Mouse (Mus musculus): Measurements from ENCODE around the gene Ntn1.
A peak's percentile ranks its signal among the peaks of the same experiment; 100 is the strongest.

- TF ChIP-seq POLR2A (IDR thresholded peaks at IDR 0.05; ENCODE audit: low read depth, low read length) (no peak), CTCF (conservative IDR thresholded peaks at IDR 0.05; ENCODE audit: insufficient read depth, insufficient read length, low read depth, low read length) (peak; percentile 43; the same call in 1 of the 2 replicates)
Observed at GRCm38 (mm10) chr11:68404185-68404584, 3.6 kb upstream of the Ntn1 start.

All from kidney, adult 2 months (tissue).